ENCODE assay signal across 8 mouse cellular contexts in the genomic region with DNA sequence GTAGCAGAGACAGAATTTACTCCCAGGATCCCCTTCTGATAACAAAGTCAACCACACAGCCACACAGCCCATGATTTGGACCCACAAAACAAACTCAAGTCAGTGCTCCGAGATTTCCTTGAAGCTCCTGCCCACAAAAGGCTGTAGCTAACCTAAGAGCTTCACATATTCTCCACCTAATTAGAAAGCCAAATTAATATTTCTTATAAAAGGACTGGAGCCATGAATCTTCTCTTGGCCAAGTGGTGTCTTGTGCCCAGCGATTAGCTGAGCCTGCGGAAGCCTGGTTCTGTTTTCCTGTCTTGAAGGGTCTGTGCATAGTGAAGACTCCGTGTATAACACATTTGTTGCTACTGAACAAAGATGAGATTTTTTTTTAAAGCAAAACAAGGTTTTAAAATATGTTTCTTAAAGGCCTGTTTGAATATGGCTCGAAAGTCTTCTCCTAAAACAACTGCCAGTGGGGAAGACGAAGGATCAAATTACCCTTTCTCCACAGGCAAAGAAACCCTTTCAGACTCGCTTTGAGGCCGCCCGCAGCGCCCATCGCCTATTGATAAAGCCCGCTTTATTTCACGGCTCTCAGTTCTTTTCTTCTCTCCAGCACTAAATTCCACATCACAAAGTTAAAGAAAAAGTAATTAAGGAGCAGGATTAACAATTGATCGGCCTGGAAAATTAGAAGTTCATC. TPM values are rescaled to one million over a fixed set of nuclear protein-coding genes. Genes with fewer than 3 reads are reported as not detected.
DNase-seq lines count a peak whose midpoint lies in the region; ATAC-seq lines count a peak whose summit lies in the region.

No protein-coding gene starts in this region.

- H3K9ac ChIP-seq in lung, embryonic 15.5 days, result no peak overlapping the region
- H3K9ac ChIP-seq in embryonic facial prominence, embryonic 14.5 days (ENCODE audit: low read depth, low read length), result no peak overlapping the region
- no peak overlapping the region for H3K9ac ChIP-seq in limb, embryonic 11.5 days (ENCODE audit: low read length)

- no peak for DNase-seq in lung, postnatal 10 days
- peak; percentile 50 for DNase-seq in embryonic facial prominence, embryonic 14.5 days (ENCODE audit: low spot score)
- peak; percentile 47 for DNase-seq in limb, embryonic 11.5 days (ENCODE audit: low spot score)
- DNase-seq in retina, postnatal 1 day, result peak; percentile 30
- no peak for DNase-seq in urinary bladder, postnatal 10 days (ENCODE audit: low spot score)
- DNase-seq in c-Kit-positive CD71-positive TER-119-positive erythroid progenitor cells, embryonic 14.5 days (ENCODE audit: low spot score), result no peak
- no peak for DNase-seq in cerebellum, postnatal 10 days

- H3K9me3 ChIP-seq in lung, embryonic 15.5 days, result no peaks in the 10 kb centered on the region
- no peaks in the 10 kb centered on the region for H3K9me3 ChIP-seq in embryonic facial prominence, embryonic 14.5 days (ENCODE audit: control insufficient read depth, low read length)
- H3K9me3 ChIP-seq in limb, embryonic 11.5 days (ENCODE audit: control insufficient read depth, low read length), result no peaks in the 10 kb centered on the region

- H3K4me3 ChIP-seq in lung, embryonic 15.5 days, result no peak overlapping the region
- H3K4me3 ChIP-seq in embryonic facial prominence, embryonic 14.5 days (ENCODE audit: low read depth, low read length), result no peak overlapping the region
- H3K4me3 ChIP-seq in limb, embryonic 11.5 days (ENCODE audit: low read depth, low read length), result no peak overlapping the region

- no peak for ATAC-seq in lung, embryonic 15.5 days (ENCODE audit: borderline replicate concordance, extremely low read depth, low FRiP score, low TSS enrichment)
- no peak for ATAC-seq in embryonic facial prominence, embryonic 14.5 days (ENCODE audit: low read depth)
- ATAC-seq in limb, embryonic 11.5 days (ENCODE audit: insufficient number of reproducible peaks, low FRiP score, low TSS enrichment, low read depth), result no peak

- H3K4me1 ChIP-seq in lung, embryonic 15.5 days, result 0 out of 2 replicates have a peak, but pooled peaks cover 6% of the 10 kb centered on the region
- peaks cover 14% of the 10 kb centered on the region for H3K4me1 ChIP-seq in embryonic facial prominence, embryonic 14.5 days (ENCODE audit: control insufficient read depth, insufficient read depth, low read length)
- peaks cover 13% of the 10 kb centered on the region for H3K4me1 ChIP-seq in limb, embryonic 11.5 days (ENCODE audit: control insufficient read depth, insufficient read depth, low read length)

- peaks cover 16% of the 10 kb centered on the region; the same call in 1 of the 2 replicates for H3K27me3 ChIP-seq in lung, embryonic 15.5 days
- no peaks in the 10 kb centered on the region for H3K27me3 ChIP-seq in embryonic facial prominence, embryonic 14.5 days (replicated peaks; ENCODE audit: control insufficient read depth, insufficient read depth, low read length)
- H3K27me3 ChIP-seq in limb, embryonic 11.5 days (ENCODE audit: control insufficient read depth, insufficient read depth, low read length), result no peaks in the 10 kb centered on the region

- H3K4me2 ChIP-seq in lung, embryonic 15.5 days, result peak overlapping the region; percentile 13; the same call in 1 of the 2 replicates
- H3K4me2 ChIP-seq in embryonic facial prominence, embryonic 14.5 days (ENCODE audit: low read depth, low read length), result peak overlapping the region; percentile 23
- peak overlapping the region; percentile 12; the same call in 1 of the 2 replicates for H3K4me2 ChIP-seq in limb, embryonic 11.5 days (ENCODE audit: low read depth, severe bottlenecking)

- WGBS in lung, embryonic 15.5 days, result 25% methylated on average over 14 of the region's 14 CpGs
- WGBS in embryonic facial prominence, embryonic 14.5 days, result 16% methylated on average over 14 of the region's 14 CpGs
- WGBS in limb, embryonic 11.5 days, result 16% methylated on average over 14 of the region's 14 CpGs

- no peak overlapping the region for H3K27ac ChIP-seq in lung, embryonic 15.5 days
- H3K27ac ChIP-seq in embryonic facial prominence, embryonic 14.5 days (replicated peaks; ENCODE audit: low read depth, low read length), result no peak overlapping the region
- H3K27ac ChIP-seq in limb, embryonic 11.5 days (replicated peaks; ENCODE audit: low read depth, low read length), result no peak overlapping the region

- H3K36me3 ChIP-seq in lung, embryonic 15.5 days, result no peaks in the 10 kb centered on the region
- H3K36me3 ChIP-seq in embryonic facial prominence, embryonic 14.5 days (ENCODE audit: control insufficient read depth, insufficient read depth, low read length), result no peaks in the 10 kb centered on the region
- H3K36me3 ChIP-seq in limb, embryonic 11.5 days (ENCODE audit: control insufficient read depth, insufficient read depth, low read length), result no peaks in the 10 kb centered on the region

RNA-seq across cellular contexts. Expression of gene Ric8b, which starts 58.5 kb away (rescaled TPM):
- polyA plus RNA-seq in lung, embryonic 15.5 days (2015; fragmentation: Nextera tagmentation; extraction: Ambion mirVana), result 18.2 and 20.9 TPM in 2 replicates
- polyA plus RNA-seq in embryonic facial prominence, embryonic 14.5 days (2014; fragmentation: Nextera tagmentation; extraction: Ambion mirVana), result 17.7 and 20.7 TPM in 2 replicates
- 26.0 and 28.2 TPM in 2 replicates for polyA plus RNA-seq in limb, embryonic 11.5 days (2014; fragmentation: Nextera tagmentation; extraction: Ambion mirVana)

Comparison
In these comparisons a context has a peak if more than half of its experiments do, and no peak if none do; other contexts are left out.
1. DNase-seq: peak in embryonic facial prominence, embryonic 14.5 days (single experiment), limb, embryonic 11.5 days (single experiment) and retina, postnatal 1 day (single experiment); none in lung, postnatal 10 days (single experiment), urinary bladder, postnatal 10 days (single experiment), c-Kit-positive CD71-positive TER-119-positive erythroid progenitor cells, embryonic 14.5 days (single experiment) and cerebellum, postnatal 10 days (0 of 2).
2. Peak in every context shown above with its lines, with median percentiles within 50 percentile points of each other: H3K4me2 ChIP-seq.